Mouse (Mus musculus): ENCODE measurements around the gene Cstb.

Gene Cstb

GRCm38 (mm10) chr10:78418791-78419190, 6.7 kb upstream of the Cstb start:
- DNase-seq = no peak

- DNase-seq = peak; percentile 43
Measured at GRCm38 (mm10) chr10:78420929-78421328, 4.5 kb upstream of the Cstb start.

- peak; percentile 44 for DNase-seq
Measured at GRCm38 (mm10) chr10:78422614-78423013, 2.9 kb upstream of the Cstb start.

GRCm38 (mm10) chr10:78426117-78426735, 757 bp downstream of the Cstb start:
- DNase-seq = no peak

GRCm38 (mm10) chr10:78428070-78428469, 2.6 kb downstream of the Cstb start:
- DNase-seq = no peak

- no peak for DNase-seq
Measured at GRCm38 (mm10) chr10:78429180-78429579, 3.7 kb downstream of the Cstb start.

GRCm38 (mm10) chr10:78429776-78430175, 4.3 kb downstream of the Cstb start:
- no peak for DNase-seq

GRCm38 (mm10) chr10:78432853-78433252, 7.4 kb downstream of the Cstb start:
- DNase-seq = no peak

GRCm38 (mm10) chr10:78438094-78438493, 12.6 kb downstream of the Cstb start:
- DNase-seq = peak; percentile 97

- peak; percentile 79 for DNase-seq
Measured at GRCm38 (mm10) chr10:78439550-78439949, 14.1 kb downstream of the Cstb start.

GRCm38 (mm10) chr10:78439990-78440389, 14.5 kb downstream of the Cstb start:
- DNase-seq = no peak

GRCm38 (mm10) chr10:78440812-78441211, 15.3 kb downstream of the Cstb start:
- DNase-seq = peak; percentile 65

GRCm38 (mm10) chr10:78441606-78442005, 16.1 kb downstream of the Cstb start:
- DNase-seq = no peak

GRCm38 (mm10) chr10:78442292-78442691, 16.8 kb downstream of the Cstb start:
- DNase-seq = no peak

GRCm38 (mm10) chr10:78446195-78446594, 20.7 kb downstream of the Cstb start:
- no peak for DNase-seq

- DNase-seq = no peak
Measured at GRCm38 (mm10) chr10:78447396-78447795, 21.9 kb downstream of the Cstb start.

GRCm38 (mm10) chr10:78450761-78451160, 25.3 kb downstream of the Cstb start:
- DNase-seq = no peak

GRCm38 (mm10) chr10:78452641-78453040, 27.2 kb downstream of the Cstb start:
- no peak for DNase-seq

- DNase-seq = no peak
Measured at GRCm38 (mm10) chr10:78456696-78457095, 31.2 kb downstream of the Cstb start.

- peak; percentile 94 for DNase-seq
Measured at GRCm38 (mm10) chr10:78457495-78458347, 32.3 kb downstream of the Cstb start.

- DNase-seq = no peak
Measured at GRCm38 (mm10) chr10:78458348-78459111, 33.1 kb downstream of the Cstb start.

- DNase-seq = no peak
Measured at GRCm38 (mm10) chr10:78460463-78460862, 35.0 kb downstream of the Cstb start.

- DNase-seq = peak; percentile 60
Measured at GRCm38 (mm10) chr10:78461767-78462166, 36.3 kb downstream of the Cstb start.

Data from thymus, postnatal 4 days (tissue).